Mouse (Mus musculus) E14TG2a.4 (cell line): ENCODE measurements at regions not wholly inside any gene's neighbourhood (a gene's known extent, or its start where the extent isn't known, plus 50 kb on each side); places are given as distances from the start of the nearest gene placed in this dataset.

ENCODE experiments used
- CTCF ChIP-seq: conservative IDR thresholded peaks from 2 replicates; pipeline ENCODE4 v1.5.1; 2014; ENCODE audit warnings: low read length
- NANOG ChIP-seq: IDR thresholded peaks from 2 replicates; pipeline ENCODE4 v1.6.1; 2014; ENCODE audit warnings: borderline replicate concordance, low read length, mixed read lengths
- POU5F1 ChIP-seq: IDR thresholded peaks from 2 replicates; pipeline ENCODE4 v1.6.1; 2014; ENCODE audit warnings: low read length, borderline replicate concordance

GRCm38 (mm10) chr12:106446876-106447532, 437.0 kb downstream of the Vrk1 start:
- TF ChIP-seq CTCF: no peak
- peak; percentile 97 for TF ChIP-seq NANOG
- no peak; the same call in 1 of the 2 replicates for TF ChIP-seq POU5F1
